Mouse (Mus musculus): ENCODE results near the gene Gpr34.

Gene Gpr34

GRCm38 (mm10) chrX:13631599-13632283, at the start of gene Gpr34:
Gpr34 (plus strand) TSS chrX:13632089.
- DNase-seq (ENCODE audit: low spot score in 2 of 2) = no peak

GRCm38 (mm10) chrX:13599373-13599772, 32.5 kb upstream of the Gpr34 start:
- DNase-seq (ENCODE audit: low spot score in 2 of 2) = no peak

GRCm38 (mm10) chrX:13599966-13600365, 31.9 kb upstream of the Gpr34 start:
- DNase-seq (ENCODE audit: low spot score in 2 of 2) = no peak

GRCm38 (mm10) chrX:13606741-13607140, 25.1 kb upstream of the Gpr34 start:
- DNase-seq (ENCODE audit: low spot score in 2 of 2) = no peak

- no peak for DNase-seq (ENCODE audit: low spot score in 2 of 2)
Observed at GRCm38 (mm10) chrX:13607752-13608151, 24.1 kb upstream of the Gpr34 start.

GRCm38 (mm10) chrX:13611114-13611513, 20.8 kb upstream of the Gpr34 start:
- no peak for DNase-seq (ENCODE audit: low spot score in 2 of 2)

- DNase-seq (ENCODE audit: low spot score in 2 of 2) = no peak
Observed at GRCm38 (mm10) chrX:13612115-13612514, 19.8 kb upstream of the Gpr34 start.

- no peak for DNase-seq (ENCODE audit: low spot score in 2 of 2)
Observed at GRCm38 (mm10) chrX:13616726-13617125, 15.2 kb upstream of the Gpr34 start.

- no peak for DNase-seq (ENCODE audit: low spot score in 2 of 2)
Observed at GRCm38 (mm10) chrX:13617294-13617693, 14.6 kb upstream of the Gpr34 start.

- no peak for DNase-seq (ENCODE audit: low spot score in 2 of 2)
Observed at GRCm38 (mm10) chrX:13618476-13618875, 13.4 kb upstream of the Gpr34 start.

- DNase-seq (ENCODE audit: low spot score in 2 of 2) = no peak
Observed at GRCm38 (mm10) chrX:13621473-13621872, 10.4 kb upstream of the Gpr34 start.

GRCm38 (mm10) chrX:13622654-13623053, 9.2 kb upstream of the Gpr34 start:
- DNase-seq (ENCODE audit: low spot score in 2 of 2) = no peak

- no peak for DNase-seq (ENCODE audit: low spot score in 2 of 2)
Observed at GRCm38 (mm10) chrX:13636398-13636797, 4.5 kb downstream of the Gpr34 start.

GRCm38 (mm10) chrX:13638894-13639293, 7.0 kb downstream of the Gpr34 start:
- no peak for DNase-seq (ENCODE audit: low spot score in 2 of 2)

GRCm38 (mm10) chrX:13651889-13652288, 20.0 kb downstream of the Gpr34 start:
- no peak for DNase-seq (ENCODE audit: low spot score in 2 of 2)

- DNase-seq (ENCODE audit: low spot score in 2 of 2) = no peak
Observed at GRCm38 (mm10) chrX:13652291-13652690, 20.4 kb downstream of the Gpr34 start.

- DNase-seq (ENCODE audit: low spot score in 2 of 2) = peak; percentile 6 to 37
Observed at GRCm38 (mm10) chrX:13655005-13655421, 23.1 kb downstream of the Gpr34 start.

GRCm38 (mm10) chrX:13655906-13656305, 24.0 kb downstream of the Gpr34 start:
- DNase-seq (ENCODE audit: low spot score in 2 of 2) = no peak

GRCm38 (mm10) chrX:13656721-13657120, 24.8 kb downstream of the Gpr34 start:
- peak; percentile 23 to 31 for DNase-seq (ENCODE audit: low spot score in 2 of 2)

GRCm38 (mm10) chrX:13658616-13659140, 26.8 kb downstream of the Gpr34 start:
- no peak for DNase-seq (ENCODE audit: low spot score in 2 of 2)

- no peak for DNase-seq (ENCODE audit: low spot score in 2 of 2)
Observed at GRCm38 (mm10) chrX:13659201-13659890, 27.5 kb downstream of the Gpr34 start.

- no peak for DNase-seq (ENCODE audit: low spot score in 2 of 2)
Observed at GRCm38 (mm10) chrX:13661063-13661462, 29.2 kb downstream of the Gpr34 start, which contains the start of gene Gpr82. Gpr82 (plus strand) TSS chrX:13661363.

- DNase-seq (ENCODE audit: low spot score in 2 of 2) = no peak
Observed at GRCm38 (mm10) chrX:13668867-13669266, 37.0 kb downstream of the Gpr34 start.
